Comparison of ENCODE assay signal across 25 mouse cellular contexts in the genomic region with DNA sequence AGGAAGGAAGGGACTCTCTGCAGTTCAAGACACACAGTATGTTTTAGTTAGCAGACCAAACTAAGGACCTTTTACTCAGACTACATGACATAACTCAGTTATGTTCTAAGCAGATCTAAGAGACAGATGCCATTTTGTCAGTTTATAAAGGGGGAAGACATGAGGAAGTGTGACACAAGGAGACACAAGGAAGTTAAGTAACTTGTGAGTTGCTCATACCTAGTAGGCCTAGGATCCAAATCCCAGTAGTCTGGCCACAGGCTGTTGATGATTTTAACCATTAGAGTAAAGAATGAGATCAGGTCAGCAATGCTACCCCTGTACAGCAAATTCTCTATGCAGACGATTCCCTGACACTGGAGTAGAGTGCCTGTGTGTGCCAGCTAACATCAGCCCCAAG. TPM values are rescaled to one million over a fixed set of nuclear protein-coding genes. Genes with fewer than 3 reads are reported as not detected.
DNase-seq lines count a peak whose midpoint lies in the region; ATAC-seq lines count a peak whose summit lies in the region.
"Had no signal": no experiment of that assay in that cellular context is flagged by ENCODE, and none has a peak within 500 bp of the region (broad histone marks: within the 10 kb centered on the region; RNA-seq: fewer than 3 reads in every experiment).

No protein-coding gene starts in this region.

- no peaks in the 10 kb centered on the region for H3K4me1 ChIP-seq in midbrain, embryonic 11.5 days (ENCODE audit: control insufficient read depth, insufficient read depth, low read length)
- H3K4me1 ChIP-seq in midbrain, embryonic 14.5 days (ENCODE audit: control insufficient read depth, insufficient read depth, low read length), result no peaks in the 10 kb centered on the region
- peaks cover 11% of the 10 kb centered on the region; the same call in 1 of the 2 replicates for H3K4me1 ChIP-seq in brown adipose tissue, adult 24 weeks (ENCODE audit: control insufficient read depth, insufficient read depth, insufficient read length, low read length)
- H3K4me1 ChIP-seq: embryonic facial prominence, embryonic 15.5 days; forebrain, embryonic 10.5 days; forebrain, embryonic 12.5 days had no signal

- no peak for ATAC-seq in midbrain, embryonic 11.5 days (ENCODE audit: low FRiP score)
- ATAC-seq in midbrain, embryonic 14.5 days (ENCODE audit: low FRiP score, low TSS enrichment), result no peak
- ATAC-seq in megakaryocyte progenitor cell, adult 5-6 weeks (replicated peaks; ENCODE audit: poor library complexity), result peak; percentile 45
- ATAC-seq: CD4-positive, CD25-positive, alpha-beta regulatory T cell, adult 4 months; forebrain, embryonic 14.5 days; forebrain, embryonic 16.5 days had no signal

- H3K27me3 ChIP-seq in midbrain, embryonic 11.5 days (ENCODE audit: control insufficient read depth, insufficient read depth, low read length), result no peaks in the 10 kb centered on the region
- no peaks in the 10 kb centered on the region for H3K27me3 ChIP-seq in midbrain, embryonic 14.5 days (ENCODE audit: control insufficient read depth, insufficient read depth, low read length)
- H3K27me3 ChIP-seq: CH12.LX; embryonic facial prominence, embryonic 13.5 days; embryonic facial prominence, embryonic 15.5 days; forebrain, embryonic 12.5 days had no signal

- no peaks in the 10 kb centered on the region for H3K36me3 ChIP-seq in midbrain, embryonic 11.5 days (ENCODE audit: control insufficient read depth, insufficient read depth, low read length)
- no peaks in the 10 kb centered on the region for H3K36me3 ChIP-seq in midbrain, embryonic 14.5 days (ENCODE audit: control insufficient read depth, insufficient read depth, low read length)
- H3K36me3 ChIP-seq: embryonic facial prominence, embryonic 13.5 days; embryonic facial prominence, embryonic 15.5 days; forebrain, embryonic 10.5 days; forebrain, embryonic 12.5 days; G1E had no signal

- no peak overlapping the region for H3K4me3 ChIP-seq in midbrain, embryonic 11.5 days (ENCODE audit: low read depth, low read length)
- H3K4me3 ChIP-seq in midbrain, embryonic 14.5 days (replicated peaks; ENCODE audit: low read depth, low read length), result no peak overlapping the region
- no peak overlapping the region for H3K4me3 ChIP-seq in brown adipose tissue, adult 24 weeks (ENCODE audit: insufficient read depth, low read depth, low read length)
- H3K4me3 ChIP-seq: embryonic facial prominence, embryonic 13.5 days; embryonic facial prominence, embryonic 15.5 days; erythroblast, embryonic 14.5 days; forebrain, embryonic 10.5 days; forebrain, embryonic 12.5 days had no signal

- H3K4me2 ChIP-seq in midbrain, embryonic 11.5 days, result no peak overlapping the region
- H3K4me2 ChIP-seq in midbrain, embryonic 14.5 days (ENCODE audit: low read length), result no peak overlapping the region
- H3K4me2 ChIP-seq: embryonic facial prominence, embryonic 13.5 days; embryonic facial prominence, embryonic 15.5 days; forebrain, embryonic 12.5 days had no signal

- DNase-seq in midbrain, embryonic 11.5 days (ENCODE audit: low spot score, missing footprints), result peak; percentile 56
- DNase-seq in midbrain, embryonic 14.5 days, result no peak
- DNase-seq in embryo, embryonic 11 days, result no peak
- DNase-seq in MN1 (ENCODE audit: low spot score), result no peak
- DNase-seq: adrenal gland, adult 2 months; adrenal gland, postnatal 10 days; adrenal gland, postnatal 25 days; B cell, adult 2 months; cerebellum, adult 11-12 months; cerebellum, adult 2 months; cerebellum, adult 9-10 months; cerebellum, postnatal 10 days; cerebellum, postnatal 25 days had no signal

- no peak overlapping the region for H3K27ac ChIP-seq in midbrain, embryonic 11.5 days (ENCODE audit: low read depth, low read length)
- H3K27ac ChIP-seq in midbrain, embryonic 14.5 days (replicated peaks; ENCODE audit: low read depth, low read length), result no peak overlapping the region
- H3K27ac ChIP-seq in brown adipose tissue, adult 24 weeks (replicated peaks; ENCODE audit: low read depth, low read length), result peak overlapping the region; percentile 12; the same call in 1 of the 2 replicates
- H3K27ac ChIP-seq: embryonic facial prominence, embryonic 13.5 days; embryonic facial prominence, embryonic 15.5 days; forebrain, embryonic 10.5 days; forebrain, embryonic 12.5 days had no signal

- H3K9ac ChIP-seq in midbrain, embryonic 11.5 days (ENCODE audit: low read length), result no peak overlapping the region
- no peak overlapping the region for H3K9ac ChIP-seq in midbrain, embryonic 14.5 days (replicated peaks; ENCODE audit: low read length)
- H3K9ac ChIP-seq: embryonic facial prominence, embryonic 13.5 days; embryonic facial prominence, embryonic 15.5 days; forebrain, embryonic 12.5 days had no signal

- WGBS in midbrain, embryonic 11.5 days, result 77% methylated on average over 1 of the region's 1 CpGs
- 79% methylated on average over 1 of the region's 1 CpGs for WGBS in midbrain, embryonic 14.5 days

- H3K9me3 ChIP-seq in midbrain, embryonic 11.5 days (ENCODE audit: control insufficient read depth, low read length), result no peaks in the 10 kb centered on the region
- H3K9me3 ChIP-seq in midbrain, embryonic 14.5 days (ENCODE audit: control insufficient read depth, low read length), result no peaks in the 10 kb centered on the region
- H3K9me3 ChIP-seq: embryonic facial prominence, embryonic 13.5 days; embryonic facial prominence, embryonic 15.5 days; forebrain, embryonic 10.5 days; forebrain, embryonic 12.5 days; G1E had no signal

RNA-seq across cellular contexts. Expression of gene Lta4h, which starts 59.3 kb away (rescaled TPM):
- 172 and 190 TPM in 2 replicates for polyA plus RNA-seq in midbrain, embryonic 11.5 days (2014; fragmentation: Nextera tagmentation; extraction: Ambion mirVana)
- 73.0 and 99.3 TPM in 2 replicates for polyA plus RNA-seq in midbrain, embryonic 14.5 days (2014; fragmentation: Nextera tagmentation; extraction: Ambion mirVana)
- 22.9 and 37.5 TPM in 2 replicates for polyA plus RNA-seq in brown adipose tissue, adult 24 weeks (2012; ENCODE audit: insufficient read depth, insufficient read length, missing spikeins)
- total RNA-seq in megakaryocyte progenitor cell, adult 5-6 weeks (2015), result 1,064 and 1,073 TPM in 2 replicates
- total RNA-seq in megakaryocyte progenitor cell, adult 5-6 weeks (2017), result 756 and 853 TPM in 2 replicates
